Mouse (Mus musculus) liver, embryonic 12.5 days (tissue): ENCODE results near the gene Serhl. TPM values are rescaled to one million over a fixed set of nuclear protein-coding genes. Genes with fewer than 3 reads are reported as not detected.
A peak's percentile ranks its signal among the peaks of the same experiment; 100 is the strongest.
"Not testable (repeated sequence)": the region's sequence is repeated elsewhere in the genome, so short reads cannot be mapped to it uniquely, and the experiment has no call there.

Experiments used
- ATAC-seq: fragments of 200-750 bp; cut with Nextera tagmentation; 2 replicates; pipeline ENCODE4 v1.8.0; 2017; ENCODE audit warnings: moderate number of reproducible peaks, mild to moderate bottlenecking, moderate library complexity
- H3K27ac ChIP-seq: fragments of 300-500 bp; sonication (generic); 2 replicates; pipeline ENCODE4 v1.5.1; 2016; ENCODE audit warnings: mild to moderate bottlenecking
- H3K27me3 ChIP-seq: fragments of 300-500 bp; sonication (generic); replicated peaks from 2 replicates; pipeline ENCODE4 v1.6.1; 2016; ENCODE audit warnings: mild to moderate bottlenecking, moderate library complexity
- H3K36me3 ChIP-seq: fragments of 300-500 bp; sonication (generic); 2 replicates; pipeline ENCODE4 v1.6.1; 2016; ENCODE audit warnings: mild to moderate bottlenecking, moderate library complexity
- H3K4me1 ChIP-seq: fragments of 300-500 bp; sonication (generic); 2 replicates; pipeline ENCODE4 v1.6.1; 2016
- H3K4me2 ChIP-seq: fragments of 300-500 bp; sonication (generic); 2 replicates; pipeline ENCODE4 v1.6.1; 2016; ENCODE audit warnings: mild to moderate bottlenecking, moderate library complexity
- H3K4me3 ChIP-seq: fragments of 300-500 bp; sonication (generic); 2 replicates; pipeline ENCODE4 v1.5.1; 2016; ENCODE audit warnings: mild to moderate bottlenecking, moderate library complexity
- H3K9ac ChIP-seq: fragments of 300-500 bp; sonication (generic); 2 replicates; pipeline ENCODE4 v1.6.1; 2016; ENCODE audit warnings: mild to moderate bottlenecking, moderate library complexity
- H3K9me3 ChIP-seq: fragments of 300-500 bp; sonication (generic); replicated peaks from 2 replicates; pipeline ENCODE4 v1.6.1; 2016; ENCODE audit warnings: mild to moderate bottlenecking, moderate library complexity
- WGBS: fragments of 180-500 bp; shearing (Covaris S2); methylation state at CpG from one replicate; pipeline ENCODE4 v1.1.7; 2016; ENCODE audit not compliant: insufficient replicate concordance; 5-methylcytosine and 5-hydroxymethylcytosine counted together
- polyA plus RNA-seq: library from polyadenylated mRNA; unstranded; fragments of >200 nt; fragmentation: Nextera tagmentation; extraction: Ambion mirVana; gene quantifications from 2 replicates; pipeline ENCODE4 v1.2.1, GENCODE M21; 2016

The Serhl gene
- polyA plus RNA-seq, 1 experiment from 2014 or later, result 28.0 TPM

GRCm38 (mm10) chr15:83057533-83057932, 31.8 kb upstream of the Serhl start:
- H3K4me2 ChIP-seq, result no peak overlapping the region
- H3K27ac ChIP-seq, result no peak overlapping the region
- no peaks in the 10 kb centered on the region for H3K36me3 ChIP-seq
- peaks cover 28% of the 10 kb centered on the region for H3K4me1 ChIP-seq
- H3K27me3 ChIP-seq, result peaks cover 73% of the 10 kb centered on the region
- no peak overlapping the region for H3K9ac ChIP-seq
- no peaks in the 10 kb centered on the region for H3K9me3 ChIP-seq
- WGBS, result 52% methylated on average over 8 of the region's 8 CpGs
- no peak for ATAC-seq
- H3K4me3 ChIP-seq, result no peak overlapping the region

- H3K27me3 ChIP-seq, result peaks cover 61% of the 10 kb centered on the region
- no peak overlapping the region for H3K27ac ChIP-seq
- no peaks in the 10 kb centered on the region for H3K9me3 ChIP-seq
- H3K4me3 ChIP-seq, result no peak overlapping the region
- H3K9ac ChIP-seq, result no peak overlapping the region
- H3K4me1 ChIP-seq, result peaks cover 28% of the 10 kb centered on the region
- WGBS, result 6% methylated on average over 5 of the region's 5 CpGs
- peak; percentile 75 for ATAC-seq
- H3K4me2 ChIP-seq, result no peak overlapping the region
- H3K36me3 ChIP-seq, result no peaks in the 10 kb centered on the region
These were observed 30.1 kb upstream of the Serhl start for GRCm38 (mm10) chr15:83059233-83059660.

GRCm38 (mm10) chr15:83061689-83062088, 27.6 kb upstream of the Serhl start:
- peaks cover 38% of the 10 kb centered on the region for H3K27me3 ChIP-seq
- H3K36me3 ChIP-seq, result no peaks in the 10 kb centered on the region
- ATAC-seq, result peak; percentile 59
- H3K27ac ChIP-seq, result no peak overlapping the region
- H3K9me3 ChIP-seq, result no peaks in the 10 kb centered on the region
- H3K4me1 ChIP-seq, result peaks cover 25% of the 10 kb centered on the region
- no peak overlapping the region for H3K9ac ChIP-seq
- H3K4me2 ChIP-seq, result no peak overlapping the region
- WGBS, result 24% methylated on average over 5 of the region's 5 CpGs
- H3K4me3 ChIP-seq, result no peak overlapping the region

GRCm38 (mm10) chr15:83062582-83062981, 26.7 kb upstream of the Serhl start:
- H3K4me3 ChIP-seq, H3K36me3 ChIP-seq, ATAC-seq, H3K9me3 ChIP-seq, H3K4me2 ChIP-seq, H3K9ac ChIP-seq, H3K27ac ChIP-seq: not testable (repeated sequence)
- WGBS, result 37% methylated on average over 2 of the region's 2 CpGs
- Histone ChIP-seq H3K4me1 (peaks cover 20% of the 10 kb centered on the region), H3K27me3 (peaks cover 29% of the 10 kb centered on the region)

GRCm38 (mm10) chr15:83065543-83065942, 23.8 kb upstream of the Serhl start:
- H3K36me3 ChIP-seq, result no peaks in the 10 kb centered on the region
- H3K27ac ChIP-seq, result no peak overlapping the region
- H3K27me3 ChIP-seq, result peaks cover 12% of the 10 kb centered on the region
- no peak overlapping the region for H3K9ac ChIP-seq
- no peak overlapping the region for H3K4me2 ChIP-seq
- no peak for ATAC-seq
- WGBS, result 69% methylated on average over 4 of the region's 4 CpGs
- H3K4me1 ChIP-seq, result peaks cover 8% of the 10 kb centered on the region
- H3K9me3 ChIP-seq, result no peaks in the 10 kb centered on the region
- no peak overlapping the region for H3K4me3 ChIP-seq

- ATAC-seq, result no peak
These were observed 21.0 kb upstream of the Serhl start for GRCm38 (mm10) chr15:83068270-83068669.

GRCm38 (mm10) chr15:83070942-83071341, 18.4 kb upstream of the Serhl start:
- H3K9ac ChIP-seq, result no peak overlapping the region
- no peak overlapping the region for H3K4me3 ChIP-seq
- ATAC-seq, result no peak
- peaks cover 20% of the 10 kb centered on the region for H3K27me3 ChIP-seq
- WGBS, result 52% methylated on average over 3 of the region's 3 CpGs
- no peak overlapping the region for H3K4me2 ChIP-seq
- H3K36me3 ChIP-seq, result no peaks in the 10 kb centered on the region
- no peak overlapping the region for H3K27ac ChIP-seq
- no peaks in the 10 kb centered on the region for H3K4me1 ChIP-seq
- no peaks in the 10 kb centered on the region for H3K9me3 ChIP-seq

More at GRCm38 (mm10) chr15:83068270-83068669, 21.0 kb upstream of the Serhl start:
- H3K9me3 ChIP-seq, result no peaks in the 10 kb centered on the region
- no peak overlapping the region for H3K4me2 ChIP-seq
- H3K4me3 ChIP-seq, result no peak overlapping the region
- no peak overlapping the region for H3K9ac ChIP-seq
- no peaks in the 10 kb centered on the region for H3K4me1 ChIP-seq
- WGBS, result 74% methylated on average over 5 of the region's 5 CpGs
- H3K27ac ChIP-seq, result no peak overlapping the region
- H3K27me3 ChIP-seq, result no peaks in the 10 kb centered on the region
- H3K36me3 ChIP-seq, result no peaks in the 10 kb centered on the region

GRCm38 (mm10) chr15:83071752-83072151, 17.6 kb upstream of the Serhl start:
- ATAC-seq, result no peak
- no peak overlapping the region for H3K9ac ChIP-seq
- H3K36me3 ChIP-seq, result no peaks in the 10 kb centered on the region
- no peak overlapping the region for H3K4me2 ChIP-seq
- peaks cover 28% of the 10 kb centered on the region for H3K27me3 ChIP-seq
- H3K27ac ChIP-seq, result no peak overlapping the region
- no peak overlapping the region for H3K4me3 ChIP-seq
- 67% methylated on average over 5 of the region's 5 CpGs for WGBS
- no peaks in the 10 kb centered on the region for H3K9me3 ChIP-seq
- H3K4me1 ChIP-seq, result no peaks in the 10 kb centered on the region

- ATAC-seq, result no peak
- Histone ChIP-seq H3K27ac (no peak overlapping the region), H3K4me3 (no peak overlapping the region), H3K27me3 (peaks cover 42% of the 10 kb centered on the region), H3K9ac (no peak overlapping the region), H3K36me3 (no peaks in the 10 kb centered on the region), H3K4me1 (no peaks in the 10 kb centered on the region), H3K4me2 (no peak overlapping the region), H3K9me3 (no peaks in the 10 kb centered on the region)
- WGBS, result 73% methylated on average over 4 of the region's 4 CpGs
These were observed 15.1 kb upstream of the Serhl start for GRCm38 (mm10) chr15:83074179-83074578.

GRCm38 (mm10) chr15:83075607-83076525, 13.4 kb upstream of the Serhl start:
- 15% methylated on average over 27 of the region's 27 CpGs for WGBS
- no peak overlapping the region for H3K4me3 ChIP-seq
- no peak overlapping the region for H3K27ac ChIP-seq
- peak overlapping the region; percentile 38; the same call in 1 of the 2 replicates for H3K4me2 ChIP-seq
- H3K9ac ChIP-seq, result no peak overlapping the region
- no peaks in the 10 kb centered on the region for H3K36me3 ChIP-seq
- H3K27me3 ChIP-seq, result peaks cover 42% of the 10 kb centered on the region
- ATAC-seq, result no peak
- H3K9me3 ChIP-seq, result no peaks in the 10 kb centered on the region
- no peaks in the 10 kb centered on the region for H3K4me1 ChIP-seq

- Histone ChIP-seq H3K36me3 (no peaks in the 10 kb centered on the region), H3K9ac (no peak overlapping the region), H3K4me1 (peaks cover 27% of the 10 kb centered on the region), H3K4me2 (no peak overlapping the region), H3K4me3 (no peak overlapping the region), H3K27me3 (peaks cover 38% of the 10 kb centered on the region; the same call in 1 of the 2 replicates), H3K27ac (no peak overlapping the region), H3K9me3 (no peaks in the 10 kb centered on the region)
- ATAC-seq, result no peak
- 65% methylated on average over 5 of the region's 5 CpGs for WGBS
These were observed 5.8 kb upstream of the Serhl start for GRCm38 (mm10) chr15:83083530-83083929.

GRCm38 (mm10) chr15:83084022-83084640, 5.2 kb upstream of the Serhl start:
- H3K27ac ChIP-seq, result no peak overlapping the region
- ATAC-seq, result no peak
- peaks cover 33% of the 10 kb centered on the region for H3K4me1 ChIP-seq
- no peak overlapping the region for H3K4me3 ChIP-seq
- H3K4me2 ChIP-seq, result no peak overlapping the region
- peaks cover 43% of the 10 kb centered on the region for H3K27me3 ChIP-seq
- no peaks in the 10 kb centered on the region for H3K36me3 ChIP-seq
- H3K9me3 ChIP-seq, result no peaks in the 10 kb centered on the region
- no peak overlapping the region for H3K9ac ChIP-seq
- 61% methylated on average over 13 of the region's 13 CpGs for WGBS
